9 mouse cellular contexts compared by ENCODE assay signal in genomic region chr13:34148767-34149392, GRCm38 (mm10). TPM values are rescaled to one million over a fixed set of nuclear protein-coding genes. Genes with fewer than 3 reads are reported as not detected.
DNase-seq lines count a peak whose midpoint lies in the region; ATAC-seq and TF ChIP-seq lines count a peak whose summit lies in the region.
"Had no signal": no experiment of that assay in that cellular context is flagged by ENCODE, and none has a peak within 500 bp of the region (broad histone marks: within the 10 kb centered on the region; RNA-seq: fewer than 3 reads in every experiment).

No protein-coding gene starts in this region.

- H3K4me2 ChIP-seq in forebrain, embryonic 11.5 days (ENCODE audit: low read depth, low read length, severe bottlenecking) = peak overlapping the region; percentile 63
- peak overlapping the region; percentile 70 for H3K4me2 ChIP-seq in heart, embryonic 15.5 days
- H3K4me2 ChIP-seq in kidney, postnatal 0 days (ENCODE audit: low read length) = peak overlapping the region; percentile 50
- H3K4me2 ChIP-seq in midbrain, embryonic 15.5 days = peak overlapping the region; percentile 55

- no peaks in the 10 kb centered on the region for H3K79me2 ChIP-seq in liver, adult 2 months (ENCODE audit: control insufficient read depth, insufficient read depth, low read length)

- peaks cover 25% of the 10 kb centered on the region for H3K4me1 ChIP-seq in forebrain, embryonic 11.5 days (replicated peaks; ENCODE audit: control insufficient read depth, insufficient read depth, low read length)
- H3K4me1 ChIP-seq in heart, embryonic 15.5 days (replicated peaks) = peaks cover 35% of the 10 kb centered on the region
- H3K4me1 ChIP-seq in kidney, postnatal 0 days (replicated peaks; ENCODE audit: insufficient read depth, low read length) = no peaks in the 10 kb centered on the region
- H3K4me1 ChIP-seq in liver, adult 2 months (ENCODE audit: control insufficient read depth, insufficient read depth, low read length) = no peaks in the 10 kb centered on the region; the same call in 1 of the 2 replicates
- H3K4me1 ChIP-seq in midbrain, embryonic 15.5 days = peaks cover 35% of the 10 kb centered on the region

- WGBS in forebrain, embryonic 11.5 days = under 1% methylated on average over 23 of the region's 23 CpGs
- 4% methylated on average over 23 of the region's 23 CpGs for WGBS in heart, embryonic 15.5 days
- 2% methylated on average over 23 of the region's 23 CpGs for WGBS in kidney, postnatal 0 days
- 2% methylated on average over 23 of the region's 23 CpGs for WGBS in liver, adult 2 months
- under 1% methylated on average over 23 of the region's 23 CpGs for WGBS in midbrain, embryonic 15.5 days

- peak overlapping the region; percentile 66 for H3K9ac ChIP-seq in forebrain, embryonic 11.5 days (ENCODE audit: low read length)
- H3K9ac ChIP-seq in heart, embryonic 15.5 days = peak overlapping the region; percentile 52
- H3K9ac ChIP-seq in kidney, postnatal 0 days (ENCODE audit: low read depth, low read length) = peak overlapping the region; percentile 45
- H3K9ac ChIP-seq in liver, adult 2 months (ENCODE audit: low read depth, low read length) = no peak overlapping the region
- H3K9ac ChIP-seq in midbrain, embryonic 15.5 days = peak overlapping the region; percentile 46

- H3K27ac ChIP-seq in forebrain, embryonic 11.5 days (ENCODE audit: low read depth, low read length) = peak overlapping the region; percentile 100
- H3K27ac ChIP-seq in heart, embryonic 15.5 days = peak overlapping the region; percentile 85
- no peak overlapping the region for H3K27ac ChIP-seq in kidney, postnatal 0 days
- no peak overlapping the region for H3K27ac ChIP-seq in liver, adult 2 months (replicated peaks; ENCODE audit: insufficient read depth, low read depth, low read length)
- peak overlapping the region; percentile 99 for H3K27ac ChIP-seq in midbrain, embryonic 15.5 days

- peak; percentile 90 for ATAC-seq in forebrain, embryonic 11.5 days (replicated peaks; ENCODE audit: low FRiP score)
- ATAC-seq in heart, embryonic 15.5 days (replicated peaks; ENCODE audit: insufficient number of reproducible peaks, insufficient read depth, low FRiP score, low read depth) = peak; percentile 76
- ATAC-seq in kidney, postnatal 0 days (replicated peaks; ENCODE audit: low FRiP score, low read depth) = peak; percentile 81
- ATAC-seq in midbrain, embryonic 15.5 days (replicated peaks) = peak; percentile 92
- ATAC-seq: Patski had no signal

- no peak for TF ChIP-seq CTCF in kidney, postnatal 0 days (IDR thresholded peaks at IDR 0.05; ENCODE audit: low read depth)
- no peak for TF ChIP-seq CTCF in liver, adult 2 months (IDR thresholded peaks at IDR 0.05; ENCODE audit: low read depth, low read length)

- TF ChIP-seq POLR2A in liver, adult 2 months (IDR thresholded peaks at IDR 0.05; ENCODE audit: extremely low read depth, insufficient read depth, low read length) = no peak

- no peaks in the 10 kb centered on the region for H3K36me3 ChIP-seq in forebrain, embryonic 11.5 days (ENCODE audit: control insufficient read depth, insufficient read depth, low read length)
- no peaks in the 10 kb centered on the region for H3K36me3 ChIP-seq in heart, embryonic 15.5 days
- no peaks in the 10 kb centered on the region for H3K36me3 ChIP-seq in kidney, postnatal 0 days (ENCODE audit: insufficient read depth, low read length)
- no peaks in the 10 kb centered on the region for H3K36me3 ChIP-seq in liver, adult 2 months (ENCODE audit: control insufficient read depth, insufficient read depth, low read length)
- H3K36me3 ChIP-seq in midbrain, embryonic 15.5 days (replicated peaks) = no peaks in the 10 kb centered on the region

- peak overlapping the region; percentile 27 for H3K4me3 ChIP-seq in forebrain, embryonic 11.5 days (ENCODE audit: low read depth, low read length)
- peak overlapping the region; percentile 48 for H3K4me3 ChIP-seq in heart, embryonic 15.5 days
- H3K4me3 ChIP-seq in kidney, postnatal 0 days (replicated peaks; ENCODE audit: low read depth, low read length) = peak overlapping the region; percentile 40
- peak overlapping the region; percentile 13; the same call in 1 of the 2 replicates for H3K4me3 ChIP-seq in liver, adult 2 months (ENCODE audit: insufficient read depth, low read depth, low read length)
- H3K4me3 ChIP-seq in midbrain, embryonic 15.5 days = peak overlapping the region; percentile 38

- no peaks in the 10 kb centered on the region for H3K9me3 ChIP-seq in forebrain, embryonic 11.5 days (ENCODE audit: control insufficient read depth, low read length)
- H3K9me3 ChIP-seq in heart, embryonic 15.5 days (replicated peaks) = no peaks in the 10 kb centered on the region
- no peaks in the 10 kb centered on the region for H3K9me3 ChIP-seq in kidney, postnatal 0 days (replicated peaks; ENCODE audit: low read length)
- no peaks in the 10 kb centered on the region for H3K9me3 ChIP-seq in midbrain, embryonic 15.5 days

- H3K27me3 ChIP-seq in forebrain, embryonic 11.5 days (ENCODE audit: control insufficient read depth, insufficient read depth, low read length) = no peaks in the 10 kb centered on the region
- no peaks in the 10 kb centered on the region for H3K27me3 ChIP-seq in heart, embryonic 15.5 days
- no peaks in the 10 kb centered on the region for H3K27me3 ChIP-seq in kidney, postnatal 0 days (ENCODE audit: insufficient read depth, low read length)
- no peaks in the 10 kb centered on the region for H3K27me3 ChIP-seq in liver, adult 2 months (ENCODE audit: control insufficient read depth, insufficient read depth, low read length)
- no peaks in the 10 kb centered on the region for H3K27me3 ChIP-seq in midbrain, embryonic 15.5 days (replicated peaks)
- H3K27me3 ChIP-seq: Patski had no signal

- peak; percentile 44 for DNase-seq in 3134 (ENCODE audit: extremely low read depth, insufficient read length, low spot score)
- DNase-seq in brain, embryonic 18.5 days (ENCODE audit: low read depth, low spot score) = peak; percentile 87
- peak; percentile 90 for DNase-seq in forebrain, embryonic 11.5 days (ENCODE audit: low spot score)
- DNase-seq in kidney, postnatal 0 days (ENCODE audit: low spot score) = peak; percentile 84
- peak; percentile 20 for DNase-seq in liver, adult 2 months (ENCODE audit: extremely low read depth, low read depth, low spot score)
- DNase-seq in testis, postnatal 10 days (ENCODE audit: low spot score) = peak; percentile 76

RNA-seq across cellular contexts. Expression of gene Psmg4, which starts 13.9 kb away (rescaled TPM):
- 114 and 123 TPM in 2 replicates for polyA plus RNA-seq in forebrain, embryonic 11.5 days (2014; fragmentation: Nextera tagmentation; extraction: Ambion mirVana)
- 65.3 and 76.5 TPM in 2 replicates for polyA plus RNA-seq in heart, embryonic 15.5 days (2015; fragmentation: Nextera tagmentation; extraction: Ambion mirVana)
- 110 and 117 TPM in 2 replicates for polyA plus RNA-seq in kidney, postnatal 0 days (2015; fragmentation: Nextera tagmentation; extraction: Ambion mirVana)
- total RNA-seq in liver, adult 2 months (2014; rRNA removed) = 44.0 and 44.5 TPM in 2 replicates
- polyA plus RNA-seq in liver, adult 2 months (2012; rRNA removed) = 60.9 and 61.9 TPM in 2 replicates
- 66.6 and 69.2 TPM in 2 replicates for polyA plus RNA-seq in midbrain, embryonic 15.5 days (2015; fragmentation: Nextera tagmentation; extraction: Ambion mirVana)

RNA-seq across cellular contexts. Expression of gene Tubb2b, which starts 18.6 kb away (rescaled TPM):
- 232 and 287 TPM in 2 replicates for polyA plus RNA-seq in forebrain, embryonic 11.5 days (2014; fragmentation: Nextera tagmentation; extraction: Ambion mirVana)
- polyA plus RNA-seq in heart, embryonic 15.5 days (2015; fragmentation: Nextera tagmentation; extraction: Ambion mirVana) = 36.0 and 42.3 TPM in 2 replicates
- 24.8 and 28.0 TPM in 2 replicates for polyA plus RNA-seq in kidney, postnatal 0 days (2015; fragmentation: Nextera tagmentation; extraction: Ambion mirVana)
- 0.20 TPM in 1 of 2 replicates, not detected in the other for total RNA-seq in liver, adult 2 months (2014; rRNA removed)
- polyA plus RNA-seq in liver, adult 2 months (2012; rRNA removed) = 0.11 and 0.33 TPM in 2 replicates
- 1,126 and 1,130 TPM in 2 replicates for polyA plus RNA-seq in midbrain, embryonic 15.5 days (2015; fragmentation: Nextera tagmentation; extraction: Ambion mirVana)

Comparison
In these comparisons a context has a peak if more than half of its experiments do, and no peak if none do; other contexts are left out.
1. DNase-seq: peak in every context shown above with its lines; median percentile 90 in forebrain, embryonic 11.5 days; 87 in brain, embryonic 18.5 days; 84 in kidney, postnatal 0 days; 76 in testis, postnatal 10 days; 44 in 3134; 20 in liver, adult 2 months.
2. H3K27ac ChIP-seq: peak in forebrain, embryonic 11.5 days (single experiment), heart, embryonic 15.5 days (single experiment) and midbrain, embryonic 15.5 days (single experiment); none in kidney, postnatal 0 days (single experiment) and liver, adult 2 months (single experiment).
3. RNA of gene Tubb2b, which starts 18.6 kb away (polyA plus RNA-seq): 1,126 to 1,130 TPM in midbrain, embryonic 15.5 days, 232 to 287 TPM in forebrain, embryonic 11.5 days, 36.0 to 42.3 TPM in heart, embryonic 15.5 days and 24.8 to 28.0 TPM in kidney, postnatal 0 days; 0.11 to 0.33 TPM in liver, adult 2 months; every median in the first group is over 10 times any median in the second.
4. Peak in every context shown above with its lines, with median percentiles within 50 percentile points of each other: ATAC-seq, H3K4me2 ChIP-seq and H3K4me3 ChIP-seq.